Mouse (Mus musculus): ENCODE data around the gene Agap1.

DNA sequence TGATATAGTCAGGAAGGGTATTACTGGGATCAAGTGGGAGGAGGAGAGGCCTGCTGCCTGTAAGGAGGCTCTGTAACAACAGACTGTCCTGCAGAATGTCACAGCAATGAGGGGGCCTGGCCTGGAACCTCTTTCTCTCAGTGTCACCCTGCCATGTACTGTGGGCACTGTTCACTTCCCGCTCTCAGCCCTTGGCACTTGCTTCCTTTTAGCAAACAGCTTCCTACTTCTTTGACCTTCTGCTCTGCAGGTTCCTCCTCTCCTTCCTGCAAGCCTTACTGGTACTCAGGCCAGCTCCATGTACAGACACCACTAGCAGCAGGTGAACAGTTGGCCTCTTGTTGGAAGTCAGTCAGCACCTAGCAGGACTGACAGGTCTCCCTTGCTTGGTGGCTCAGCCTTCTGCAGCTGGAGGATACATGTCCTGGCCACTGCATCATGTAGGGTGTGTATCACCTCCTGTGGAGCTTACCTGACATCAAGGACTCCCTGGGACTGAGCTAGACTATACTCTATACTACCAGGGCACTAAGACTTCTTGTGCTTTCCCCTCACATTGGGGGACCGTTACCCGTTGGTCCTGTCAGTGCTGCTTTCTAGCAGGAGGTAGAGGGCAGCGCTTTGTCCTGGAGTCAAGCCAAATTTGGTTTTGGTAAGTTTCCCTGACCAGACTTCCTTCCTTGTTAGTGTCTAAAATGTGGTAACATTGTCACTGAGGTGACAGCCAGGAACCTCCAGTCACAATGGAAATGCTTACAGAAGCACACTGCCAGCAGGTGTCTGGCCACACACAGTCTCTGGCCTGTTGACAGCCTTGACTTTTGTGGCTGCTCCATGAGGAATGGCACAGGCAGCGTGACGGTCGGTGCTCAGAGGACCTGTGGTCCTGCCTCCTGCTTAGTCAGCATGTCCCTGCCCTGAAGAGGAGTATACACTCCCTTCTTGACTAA is 120.6 kb downstream of the Agap1 start:
- no peak for TF ChIP-seq ZKSCAN1 (IDR thresholded peaks at IDR 0.05; ENCODE audit: low read depth, low read length)
- TF ChIP-seq CTCF (IDR thresholded peaks at IDR 0.05 in 2 of 3, conservative IDR thresholded peaks at IDR 0.05 in 1 of 3; ENCODE audit: control insufficient read depth in 1 of 3, insufficient read depth in 1 of 3, low read depth in 2 of 3, low read length in 3 of 3, poor library complexity in 1 of 3, severe bottlenecking in 1 of 3): no peak
- no peak for TF ChIP-seq UBTF (IDR thresholded peaks at IDR 0.05; ENCODE audit: borderline replicate concordance, insufficient read depth, low read depth, low read length)
- TF ChIP-seq EP300 (IDR thresholded peaks at IDR 0.05; ENCODE audit: low read depth in 1 of 2, low read length in 2 of 2): no peak
- TF ChIP-seq POLR2AphosphoS5 (IDR thresholded peaks at IDR 0.05; ENCODE audit: borderline replicate concordance, low read depth, low read length): no peak
- TF ChIP-seq POLR2A (IDR thresholded peaks at IDR 0.05; ENCODE audit: control insufficient read depth in 1 of 2, insufficient read depth in 1 of 2, low read depth in 1 of 2, low read length in 2 of 2, poor library complexity in 1 of 2): no peak
- TF ChIP-seq TAL1 (IDR thresholded peaks at IDR 0.05; ENCODE audit: low read length): no peak
- no peak for TF ChIP-seq MAFK (IDR thresholded peaks at IDR 0.05; ENCODE audit: borderline replicate concordance, low read depth, low read length)
- TF ChIP-seq POLR2AphosphoS2 (IDR thresholded peaks at IDR 0.05; ENCODE audit: low read length): no peak
- TF ChIP-seq CHD2 (IDR thresholded peaks at IDR 0.05; ENCODE audit: low read length): no peak

Data from MEL (cell line).